Mouse (Mus musculus): ENCODE measurements around the gene Arid1b.

DNA sequence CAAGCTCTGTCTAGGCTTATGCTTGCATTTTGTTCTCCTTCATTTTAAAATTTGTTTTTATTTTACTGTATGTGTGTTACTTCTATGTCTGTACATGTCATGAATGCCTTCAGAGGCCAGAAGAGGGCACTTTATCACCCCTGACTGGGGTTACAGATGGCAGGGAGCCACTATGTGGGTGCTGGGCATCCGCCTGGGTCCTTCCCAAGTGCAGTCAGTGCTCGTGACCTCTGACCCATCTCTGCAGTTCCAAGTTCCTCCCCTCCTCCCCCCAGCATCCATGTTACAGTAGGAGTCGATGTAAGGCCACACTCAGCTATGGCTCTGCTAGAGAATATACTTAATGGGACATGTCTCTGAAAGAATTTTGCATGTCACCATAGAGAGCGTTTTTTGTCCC is 35.0 kb downstream of the Arid1b start:
- TF ChIP-seq CTCF (IDR thresholded peaks at IDR 0.05; ENCODE audit: low read depth, low read length): no peak
- TF ChIP-seq POLR2AphosphoS5 (IDR thresholded peaks at IDR 0.05; ENCODE audit: insufficient replicate concordance, low read depth, low read length): no peak
